Mouse (Mus musculus) kidney, embryonic 15.5 days (tissue): ENCODE results near the gene Arg2. TPM values are rescaled to one million over a fixed set of nuclear protein-coding genes. Genes with fewer than 3 reads are reported as not detected.

ENCODE experiments used
- ATAC-seq: fragments of 200-750 bp; cut with Nextera tagmentation; replicated peaks from 2 replicates; pipeline ENCODE4 v1.8.0; 2017; ENCODE audit warnings: moderate TSS enrichment; ENCODE audit not compliant: low FRiP score
- H3K27ac ChIP-seq: fragments of 300-500 bp; sonication (generic); 2 replicates; pipeline ENCODE4 v1.5.1; 2015; ENCODE audit warnings: mild to moderate bottlenecking, inconsistent platforms
- H3K27me3 ChIP-seq: fragments of 300-500 bp; sonication (generic); 2 replicates; pipeline ENCODE4 v1.6.1; 2015; ENCODE audit warnings: inconsistent platforms
- H3K36me3 ChIP-seq: fragments of 300-500 bp; sonication (generic); 2 replicates; pipeline ENCODE4 v1.6.1; 2015; ENCODE audit warnings: inconsistent platforms
- H3K4me1 ChIP-seq: fragments of 300-500 bp; sonication (generic); 2 replicates; pipeline ENCODE4 v1.6.1; 2015; ENCODE audit warnings: inconsistent platforms
- H3K4me2 ChIP-seq: fragments of 300-500 bp; sonication (generic); 2 replicates; pipeline ENCODE4 v1.6.1; 2015; ENCODE audit warnings: moderate library complexity, mild to moderate bottlenecking, inconsistent platforms
- H3K4me3 ChIP-seq: fragments of 300-500 bp; sonication (generic); replicated peaks from 2 replicates; pipeline ENCODE4 v1.5.1; 2015; ENCODE audit warnings: mild to moderate bottlenecking, inconsistent platforms
- H3K9ac ChIP-seq: fragments of 300-500 bp; sonication (generic); 2 replicates; pipeline ENCODE4 v1.6.1; 2015; ENCODE audit warnings: mild to moderate bottlenecking, inconsistent platforms
- H3K9me3 ChIP-seq: fragments of 300-500 bp; sonication (generic); replicated peaks from 2 replicates; pipeline ENCODE4 v1.6.1; 2016; ENCODE audit warnings: inconsistent platforms
- WGBS: fragments of 180-500 bp; shearing (Covaris S2); methylation state at CpG from one replicate; pipeline ENCODE4 v1.1.7; 2015; ENCODE audit warnings: mixed read lengths; 5-methylcytosine and 5-hydroxymethylcytosine counted together
- polyA plus RNA-seq: library from polyadenylated mRNA; unstranded; fragments of >200 nt; fragmentation: Nextera tagmentation; extraction: Ambion mirVana; gene quantifications from 2 replicates; pipeline ENCODE4 v1.2.1, GENCODE M21; 2015

Gene Arg2
- polyA plus RNA-seq, 1 experiment from 2014 or later: 13.2 TPM

- 44% methylated on average over 8 of the region's 8 CpGs for whole genome bisulfite sequencing
- Histone ChIP-seq H3K4me1 (peaks cover 26% of the 10 kb centered on the region), H3K27me3 (peaks cover 40% of the 10 kb centered on the region), H3K4me2 (no peak overlapping the region), H3K36me3 (no peaks in the 10 kb centered on the region), H3K27ac (0 out of 2 replicates have a peak overlapping the region, but pooled peaks have one; percentile 34), H3K9ac (no peak overlapping the region), H3K9me3 (no peaks in the 10 kb centered on the region), H3K4me3 (no peak overlapping the region)
- ATAC-seq: no peak
These were observed 4.1 kb downstream of the Arg2 start for GRCm38 (mm10) chr12:79134676-79135075.

- Histone ChIP-seq H3K27ac (peak overlapping the region; percentile 34; the same call in 1 of the 2 replicates), H3K9me3 (no peaks in the 10 kb centered on the region), H3K4me1 (peaks cover 26% of the 10 kb centered on the region), H3K4me3 (no peak overlapping the region), H3K36me3 (no peaks in the 10 kb centered on the region), H3K4me2 (0 out of 2 replicates have a peak overlapping the region, but pooled peaks have one; percentile 5), H3K9ac (no peak overlapping the region), H3K27me3 (peaks cover 36% of the 10 kb centered on the region)
- ATAC-seq: no peak
- WGBS: 29% methylated on average over 4 of the region's 4 CpGs
These were observed 4.5 kb downstream of the Arg2 start for GRCm38 (mm10) chr12:79135105-79135504.

- no peak overlapping the region for H3K4me2 ChIP-seq
- H3K4me3 ChIP-seq: no peak overlapping the region
- no peak overlapping the region for H3K27ac ChIP-seq
- peaks cover 18% of the 10 kb centered on the region for H3K27me3 ChIP-seq
- no peaks in the 10 kb centered on the region for H3K36me3 ChIP-seq
- peaks cover 8% of the 10 kb centered on the region; the same call in 1 of the 2 replicates for H3K4me1 ChIP-seq
- ATAC-seq: no peak
- no peaks in the 10 kb centered on the region for H3K9me3 ChIP-seq
- no peak overlapping the region for H3K9ac ChIP-seq
- 73% methylated on average over 7 of the region's 7 CpGs for WGBS
These were observed 6.4 kb downstream of the Arg2 start for GRCm38 (mm10) chr12:79136949-79137348.

GRCm38 (mm10) chr12:79138999-79139398, 8.4 kb downstream of the Arg2 start:
- H3K27ac ChIP-seq: no peak overlapping the region
- ATAC-seq: no peak
- no peak overlapping the region for H3K4me2 ChIP-seq
- H3K9ac ChIP-seq: no peak overlapping the region
- H3K9me3 ChIP-seq: no peaks in the 10 kb centered on the region
- no peaks in the 10 kb centered on the region for H3K27me3 ChIP-seq
- no peaks in the 10 kb centered on the region for H3K36me3 ChIP-seq
- H3K4me1 ChIP-seq: peaks cover 8% of the 10 kb centered on the region; the same call in 1 of the 2 replicates
- H3K4me3 ChIP-seq: no peak overlapping the region

GRCm38 (mm10) chr12:79139417-79139816, 8.8 kb downstream of the Arg2 start:
- Histone ChIP-seq H3K9me3 (no peaks in the 10 kb centered on the region), H3K9ac (no peak overlapping the region), H3K27ac (no peak overlapping the region), H3K4me1 (peaks cover 8% of the 10 kb centered on the region; the same call in 1 of the 2 replicates), H3K27me3 (no peaks in the 10 kb centered on the region), H3K4me3 (no peak overlapping the region), H3K4me2 (no peak overlapping the region), H3K36me3 (no peaks in the 10 kb centered on the region)
- no peak for ATAC-seq
- 49% methylated on average over 1 of the region's 1 CpGs for WGBS

GRCm38 (mm10) chr12:79140811-79141210, 10.2 kb downstream of the Arg2 start:
- 88% methylated on average over 2 of the region's 2 CpGs for WGBS

GRCm38 (mm10) chr12:79141384-79141783, 10.8 kb downstream of the Arg2 start:
- no peak for ATAC-seq
- H3K36me3 ChIP-seq: no peaks in the 10 kb centered on the region
- H3K9me3 ChIP-seq: no peaks in the 10 kb centered on the region
- H3K4me1 ChIP-seq: no peaks in the 10 kb centered on the region
- no peak overlapping the region for H3K27ac ChIP-seq
- no peak overlapping the region for H3K4me2 ChIP-seq
- no peaks in the 10 kb centered on the region for H3K27me3 ChIP-seq
- H3K4me3 ChIP-seq: no peak overlapping the region
- H3K9ac ChIP-seq: no peak overlapping the region

More at GRCm38 (mm10) chr12:79140811-79141210, 10.2 kb downstream of the Arg2 start:
- no peak overlapping the region for H3K9ac ChIP-seq
- no peaks in the 10 kb centered on the region for H3K9me3 ChIP-seq
- no peak overlapping the region for H3K4me2 ChIP-seq
- H3K4me1 ChIP-seq: no peaks in the 10 kb centered on the region
- H3K4me3 ChIP-seq: no peak overlapping the region
- H3K36me3 ChIP-seq: no peaks in the 10 kb centered on the region
- ATAC-seq: no peak
- H3K27ac ChIP-seq: no peak overlapping the region
- H3K27me3 ChIP-seq: no peaks in the 10 kb centered on the region

GRCm38 (mm10) chr12:79149653-79150052, 19.1 kb downstream of the Arg2 start:
- Histone ChIP-seq H3K4me1 (no peaks in the 10 kb centered on the region), H3K4me2 (no peak overlapping the region), H3K4me3 (no peak overlapping the region), H3K9ac (no peak overlapping the region), H3K36me3 (peaks cover 22% of the 10 kb centered on the region), H3K9me3 (no peaks in the 10 kb centered on the region), H3K27me3 (no peaks in the 10 kb centered on the region), H3K27ac (no peak overlapping the region)
- no peak for ATAC-seq
- WGBS: 92% methylated on average over 6 of the region's 6 CpGs

GRCm38 (mm10) chr12:79162876-79163275, 32.3 kb downstream of the Arg2 start:
- Histone ChIP-seq H3K27me3 (no peaks in the 10 kb centered on the region), H3K4me1 (no peaks in the 10 kb centered on the region), H3K4me2 (no peak overlapping the region), H3K9me3 (no peaks in the 10 kb centered on the region), H3K27ac (no peak overlapping the region), H3K4me3 (no peak overlapping the region), H3K36me3 (peaks cover 80% of the 10 kb centered on the region), H3K9ac (no peak overlapping the region)
- 89% methylated on average over 3 of the region's 3 CpGs for WGBS
- ATAC-seq: no peak

GRCm38 (mm10) chr12:79169173-79169572, 38.6 kb downstream of the Arg2 start:
- Histone ChIP-seq H3K4me3 (no peak overlapping the region), H3K27ac (no peak overlapping the region), H3K4me1 (peaks cover 10% of the 10 kb centered on the region), H3K36me3 (peaks cover 20% of the 10 kb centered on the region), H3K9me3 (no peaks in the 10 kb centered on the region), H3K9ac (no peak overlapping the region), H3K27me3 (no peaks in the 10 kb centered on the region), H3K4me2 (no peak overlapping the region)
- no peak for ATAC-seq

- Histone ChIP-seq H3K27ac (no peak overlapping the region), H3K27me3 (no peaks in the 10 kb centered on the region), H3K4me1 (peaks cover 10% of the 10 kb centered on the region), H3K9me3 (no peaks in the 10 kb centered on the region), H3K36me3 (peaks cover 19% of the 10 kb centered on the region), H3K4me3 (no peak overlapping the region), H3K4me2 (no peak overlapping the region), H3K9ac (no peak overlapping the region)
- 82% methylated on average over 3 of the region's 3 CpGs for WGBS
- ATAC-seq: no peak
These were observed 39.8 kb downstream of the Arg2 start for GRCm38 (mm10) chr12:79170421-79170820.

- no peak for ATAC-seq
- Histone ChIP-seq H3K27me3 (no peaks in the 10 kb centered on the region), H3K27ac (peak overlapping the region; percentile 97; the same call in 1 of the 2 replicates), H3K4me1 (peaks cover 10% of the 10 kb centered on the region), H3K4me2 (peak overlapping the region; percentile 76), H3K36me3 (peaks cover 20% of the 10 kb centered on the region), H3K4me3 (peak overlapping the region; percentile 97), H3K9me3 (no peaks in the 10 kb centered on the region), H3K9ac (peak overlapping the region; percentile 84)
- 26% methylated on average over 12 of the region's 12 CpGs for WGBS
These were observed 40.9 kb downstream of the Arg2 start for GRCm38 (mm10) chr12:79171269-79171995.
